8 mouse cellular contexts compared by ENCODE assay signal in the genomic region with DNA sequence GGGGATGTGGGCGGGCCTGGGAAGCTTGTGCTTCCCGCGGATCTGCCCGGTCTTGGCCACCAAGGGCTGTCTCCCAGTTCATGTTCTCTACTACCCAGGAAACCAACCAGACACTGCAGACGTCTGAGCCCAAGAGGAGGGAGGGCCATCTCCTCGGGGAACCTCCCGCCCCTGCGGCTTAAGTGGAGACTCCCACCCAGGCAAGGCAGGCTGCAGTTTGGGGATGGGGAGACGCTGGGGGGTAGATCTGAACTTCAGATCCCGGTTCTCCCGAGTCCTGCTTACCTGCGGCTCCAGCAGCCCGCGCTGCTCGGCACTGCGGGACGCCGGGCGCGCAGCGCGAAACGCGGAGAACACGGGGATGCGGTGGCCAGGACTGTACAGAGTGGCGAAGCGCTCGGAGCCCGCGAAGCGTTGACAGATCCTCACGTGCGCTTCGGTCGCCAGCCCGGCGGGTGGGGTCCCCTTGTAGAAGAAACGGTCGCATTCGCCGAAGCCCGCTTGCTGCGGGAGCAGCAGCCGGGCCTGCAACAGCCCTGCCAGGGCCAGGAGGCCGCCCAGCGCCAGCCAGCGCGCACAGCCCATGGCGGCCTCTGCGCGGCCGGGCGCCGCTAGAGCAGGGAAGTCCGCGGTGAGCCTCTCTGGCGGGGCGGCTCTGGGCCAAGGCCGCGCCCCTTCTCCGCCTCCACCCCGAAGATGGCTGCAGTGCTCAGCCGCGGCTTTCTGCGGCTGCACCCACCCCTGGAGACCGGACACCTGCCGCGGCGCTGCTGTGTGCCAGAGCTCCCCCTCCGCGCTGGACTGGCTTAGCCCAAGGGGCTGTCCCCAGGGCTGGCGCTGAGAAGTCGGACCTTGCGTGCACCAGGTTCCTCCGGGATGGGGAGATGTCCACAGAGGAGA. TPM values are rescaled to one million over a fixed set of nuclear protein-coding genes. Genes with fewer than 3 reads are reported as not detected.
DNase-seq lines count a peak whose midpoint lies in the region; ATAC-seq and TF ChIP-seq lines count a peak whose summit lies in the region.

No protein-coding gene starts in this region.

- no peaks in the 10 kb centered on the region for H3K36me3 ChIP-seq in forebrain, embryonic 16.5 days (ENCODE audit: control insufficient read depth, insufficient read depth)
- H3K36me3 ChIP-seq in lung, embryonic 14.5 days (ENCODE audit: insufficient read depth), result no peaks in the 10 kb centered on the region

- intact Hi-C loops in heart, postnatal 36 days (cut with DNase I), result loop anchor here (2.0 to 5.0 kb wide), 3 partner anchors 14 to 120 kb away; partner anchors contain the start of genes Cwc15, Kdm4d and Sesn3

- peak overlapping the region; percentile 97 for H3K4me2 ChIP-seq in forebrain, embryonic 16.5 days (ENCODE audit: low read length)
- peak overlapping the region; percentile 99 for H3K4me2 ChIP-seq in lung, embryonic 14.5 days

- TF ChIP-seq CTCF in lung, embryonic 14.5 days (IDR thresholded peaks at IDR 0.05; ENCODE audit: low read depth), result peak; percentile 30

- H3K27ac ChIP-seq in forebrain, embryonic 16.5 days (ENCODE audit: low read length), result peak overlapping the region; percentile 59
- peak overlapping the region; percentile 83 for H3K27ac ChIP-seq in lung, embryonic 14.5 days (ENCODE audit: low read depth)

- WGBS in forebrain, embryonic 16.5 days, result under 1% methylated on average over 76 of the region's 76 CpGs
- WGBS in lung, embryonic 14.5 days, result under 1% methylated on average over 76 of the region's 76 CpGs

- peak; percentile 91 for ATAC-seq in forebrain, embryonic 16.5 days
- peak; percentile 95 for ATAC-seq in lung, embryonic 14.5 days (ENCODE audit: insufficient read depth)
- ATAC-seq in neutrophil, adult 5-6 weeks (ENCODE audit: extremely low read depth, insufficient number of reproducible peaks, low FRiP score, poor library complexity, severe bottlenecking), result peak; percentile 77

- peak overlapping the region; percentile 77 for H3K4me3 ChIP-seq in forebrain, embryonic 16.5 days (replicated peaks; ENCODE audit: low read length)
- H3K4me3 ChIP-seq in lung, embryonic 14.5 days (ENCODE audit: low read depth, low read length), result peak overlapping the region; percentile 68

- peak overlapping the region; percentile 85 for H3K9ac ChIP-seq in forebrain, embryonic 16.5 days (replicated peaks; ENCODE audit: low read depth, low read length)
- H3K9ac ChIP-seq in lung, embryonic 14.5 days, result peak overlapping the region; percentile 75

- no peaks in the 10 kb centered on the region for H3K9me3 ChIP-seq in forebrain, embryonic 16.5 days (ENCODE audit: control insufficient read depth, low read length)
- H3K9me3 ChIP-seq in lung, embryonic 14.5 days (ENCODE audit: low read depth, low read length), result no peaks in the 10 kb centered on the region

- peaks cover 12% of the 10 kb centered on the region for H3K4me1 ChIP-seq in forebrain, embryonic 16.5 days (replicated peaks; ENCODE audit: control insufficient read depth, insufficient read depth, low read length)
- peaks cover 11% of the 10 kb centered on the region; the same call in 1 of the 2 replicates for H3K4me1 ChIP-seq in lung, embryonic 14.5 days (ENCODE audit: insufficient read depth)

- DNase-seq in ES-CJ7 (ENCODE audit: low read depth, low spot score), result peak; percentile 40
- peak; percentile 91 for DNase-seq in cerebellum, adult 11-12 months
- DNase-seq in heart, postnatal 36 days, result peak; percentile 84 to 90
- DNase-seq in layer of hippocampus, adult 8-10 months (ENCODE audit: low spot score in 2 of 2), result peak; percentile 72 to 81
- peak; percentile 90 for DNase-seq in lung, embryonic 14.5 days
- DNase-seq in testis, postnatal 14 days (ENCODE audit: low spot score), result peak; percentile 81

- H3K27me3 ChIP-seq in forebrain, embryonic 16.5 days (replicated peaks; ENCODE audit: control insufficient read depth, insufficient read depth, low read length), result no peaks in the 10 kb centered on the region
- no peaks in the 10 kb centered on the region for H3K27me3 ChIP-seq in lung, embryonic 14.5 days (ENCODE audit: insufficient read depth, low read length)

RNA-seq across cellular contexts. Expression of gene Endod1, which starts 0.7 kb away (rescaled TPM):
- polyA plus RNA-seq in forebrain, embryonic 16.5 days (2015; fragmentation: Nextera tagmentation; extraction: Ambion mirVana), result 9.3 and 12.6 TPM in 2 replicates
- total RNA-seq in heart, postnatal 36 days (2021), result 1 to 10 TPM; 8.2 to 8.5 TPM
- total RNA-seq in layer of hippocampus, adult 8-10 months (2022), result 10 to 100 TPM; 72.9 to 94.9 (median 82.4) TPM
- 18.9 and 20.6 TPM in 2 replicates for polyA plus RNA-seq in lung, embryonic 14.5 days (2014; fragmentation: Nextera tagmentation; extraction: Ambion mirVana)
- total RNA-seq in neutrophil, adult 5-6 weeks (2017), result 3.7 and 5.1 TPM in 2 replicates

Comparison
In these comparisons a context has a peak if more than half of its experiments do, and no peak if none do; other contexts are left out.
1. Peak in every context shown above with its lines: DNase-seq, ATAC-seq, H3K4me3 ChIP-seq and H3K27ac ChIP-seq.
2. DNase-seq: peak in every context shown above with its lines; median percentile 91 in cerebellum, adult 11-12 months; 90 in lung, embryonic 14.5 days; 87 in heart, postnatal 36 days; 81 in testis, postnatal 14 days; 76 in layer of hippocampus, adult 8-10 months; 40 in ES-CJ7.
3. RNA of gene Endod1, which starts 0.7 kb away (total RNA-seq): 72.9 to 94.9 TPM in layer of hippocampus, adult 8-10 months; 8.2 to 8.5 TPM in heart, postnatal 36 days and 3.7 to 5.1 TPM in neutrophil, adult 5-6 weeks; every median in the first group is over 4 times any median in the second.